Mouse (Mus musculus) mature B cell (primary cell): ENCODE results near the gene Prdm2.

ENCODE experiments used
- in situ Hi-C: fragments of 300-500 bp; cut with MboI; formaldehyde crosslinking; loops from 2 replicates; pipeline ENCODE4 v1.14.3; 2019

The Prdm2 gene

GRCm38 (mm10) chr4:143106971-143107370 is 105.8 kb downstream of the Prdm2 start:
- in situ Hi-C loops, result no loop called here

DNA sequence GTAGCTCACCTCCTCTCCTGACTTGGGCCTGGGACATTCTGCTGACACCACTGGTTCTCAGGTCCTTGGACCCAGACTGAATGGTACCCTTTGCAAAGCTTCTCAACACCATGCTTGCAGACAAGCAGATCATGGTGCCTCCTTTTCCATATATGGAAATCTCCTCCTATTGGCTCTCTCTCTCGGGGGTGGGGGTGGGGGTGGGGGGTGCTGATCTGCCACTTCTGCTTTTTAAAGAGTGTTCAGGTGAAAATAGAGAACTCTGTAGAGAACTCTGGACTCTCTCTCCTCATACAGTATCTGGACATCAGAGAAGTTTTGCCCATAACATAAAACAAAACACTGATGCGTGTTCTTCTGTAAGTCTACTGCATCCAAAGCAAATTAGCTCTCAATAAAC is 106.2 kb downstream of the Prdm2 start:
- in situ Hi-C loops, result no loop called here

- in situ Hi-C loops, result no loop called here
Measured at GRCm38 (mm10) chr4:143104739-143105138, 108.1 kb downstream of the Prdm2 start.

DNA sequence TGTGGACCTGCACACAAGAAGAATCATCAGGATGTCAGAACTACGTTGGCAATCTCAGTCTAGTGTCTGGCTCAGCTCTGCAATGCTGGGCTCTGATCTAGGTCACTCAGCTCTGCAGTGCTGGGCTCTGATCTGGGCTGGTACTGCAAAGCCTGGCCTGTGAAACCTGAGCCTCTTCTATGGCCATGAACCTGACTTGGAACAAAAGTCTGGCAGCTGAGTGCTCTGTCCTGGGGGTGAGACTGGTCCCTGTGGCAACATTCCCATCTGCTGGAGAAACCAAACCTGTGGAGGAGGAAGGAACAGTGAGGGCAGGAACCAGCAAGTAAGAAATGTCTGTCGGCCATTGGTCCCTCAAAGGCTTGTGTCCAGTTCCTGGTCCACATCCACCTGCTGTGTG is 109.0 kb downstream of the Prdm2 start:
- in situ Hi-C loops, result no loop called here

- in situ Hi-C loops, result no loop called here
Measured at GRCm38 (mm10) chr4:143100157-143100556, 112.6 kb downstream of the Prdm2 start.

- in situ Hi-C loops, result no loop called here
Measured at GRCm38 (mm10) chr4:143099288-143100039, 113.3 kb downstream of the Prdm2 start.

DNA sequence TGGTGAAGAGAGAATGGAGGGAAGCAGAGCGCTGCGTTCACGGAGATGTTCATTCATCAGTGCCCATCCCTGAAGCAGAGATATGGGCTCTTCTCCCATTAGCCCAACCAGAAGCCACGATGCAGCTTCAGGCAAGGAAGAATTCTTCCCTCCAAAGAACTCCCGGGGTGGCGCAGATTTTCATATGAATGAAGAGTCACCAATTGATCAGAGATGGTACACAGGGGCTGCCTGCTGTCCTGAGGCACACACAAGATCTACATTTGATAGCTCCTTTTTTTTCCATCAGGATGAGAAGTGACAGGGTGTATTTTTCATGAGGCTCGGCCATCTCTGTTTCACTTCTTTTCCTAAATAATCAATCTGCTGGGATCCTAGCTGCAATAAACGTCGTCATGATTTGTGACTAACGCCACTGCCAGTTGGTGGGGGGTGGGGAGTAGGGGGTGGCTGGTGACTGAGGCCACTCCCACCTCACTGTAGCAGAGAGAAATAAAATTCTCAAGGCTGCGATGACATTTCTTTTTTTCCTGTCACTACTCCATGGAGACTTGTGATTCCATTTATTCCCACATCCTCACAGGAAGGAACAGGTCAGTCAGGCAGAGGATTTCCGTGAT is 120.6 kb downstream of the Prdm2 start:
- in situ Hi-C loops, result no loop called here

- in situ Hi-C loops, result no loop called here
Measured at GRCm38 (mm10) chr4:143090551-143090950, 122.2 kb downstream of the Prdm2 start.

GRCm38 (mm10) chr4:143074071-143074765 is 138.6 kb downstream of the Prdm2 start:
- in situ Hi-C loops, result no loop called here

DNA sequence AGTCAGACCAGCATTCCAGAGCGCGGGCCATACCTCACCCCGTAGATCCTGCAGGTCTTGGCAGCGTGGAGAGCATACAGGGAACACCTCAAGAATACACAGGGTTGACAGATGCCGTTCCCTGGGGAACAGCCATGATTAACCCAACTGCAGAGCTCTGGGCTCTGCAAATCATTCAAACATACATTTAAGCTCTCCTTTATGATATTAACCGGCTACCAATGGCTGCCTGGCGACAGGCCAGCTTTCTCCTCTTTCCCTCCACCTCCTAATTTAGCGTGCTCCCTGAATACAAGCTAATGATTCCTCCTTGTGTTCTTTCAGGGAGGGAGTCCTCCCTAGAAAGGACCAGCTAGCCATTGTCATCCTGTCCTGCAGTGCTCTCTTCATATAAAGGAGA is 141.0 kb downstream of the Prdm2 start:
- in situ Hi-C loops, result no loop called here

- in situ Hi-C loops, result no loop called here
Measured at GRCm38 (mm10) chr4:143067006-143067405, 145.8 kb downstream of the Prdm2 start.

DNA sequence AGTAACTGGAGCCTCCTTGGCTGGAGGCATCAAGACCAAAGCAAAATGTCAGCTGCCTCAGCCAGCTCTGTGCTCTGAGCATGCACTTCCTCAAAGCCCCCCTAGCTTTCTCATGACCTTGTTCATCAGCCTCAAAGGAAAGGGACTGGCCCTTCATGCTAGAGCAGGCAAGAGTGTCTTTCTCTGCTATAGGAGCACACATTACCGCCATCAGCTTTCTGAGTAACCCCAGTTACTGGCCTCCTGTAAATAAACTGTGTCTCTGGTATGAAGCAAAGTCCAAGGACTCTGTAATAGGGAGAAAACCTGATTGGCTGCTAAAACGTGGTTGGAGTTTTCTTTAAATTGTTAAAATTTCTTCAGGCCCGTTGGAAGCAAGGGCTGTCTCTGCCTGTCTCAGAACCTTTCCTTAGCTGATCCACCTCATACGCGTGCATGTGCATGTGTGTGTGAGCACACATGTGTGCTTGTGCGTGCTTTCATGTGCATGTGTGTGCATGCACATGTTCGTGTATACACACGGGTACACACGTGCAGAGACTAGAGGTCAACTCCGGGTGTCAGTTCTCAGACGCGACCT is 153.9 kb downstream of the Prdm2 start:
- in situ Hi-C loops, result no loop called here
